Mouse (Mus musculus) layer of hippocampus, adult 18-20 months (tissue): ENCODE measurements around the gene Phlpp2. TPM values are rescaled to one million over a fixed set of nuclear protein-coding genes. Genes with fewer than 3 reads are reported as not detected.

Experiments
- DNase-seq, 2 experiments: peaks; one replicate each; pipeline ENCODE4 v3.0.0; 2022; ENCODE audit warnings: low spot score in 2 of 2
- total RNA-seq, 2 experiments: library from RNA; stranded (reverse); gene quantifications; 2 replicates each; pipeline ENCODE4 v1.2.3; 2021

The Phlpp2 gene
- total RNA-seq, 2 experiments from 2014 or later, result 27.9 to 28.0 TPM

DNA sequence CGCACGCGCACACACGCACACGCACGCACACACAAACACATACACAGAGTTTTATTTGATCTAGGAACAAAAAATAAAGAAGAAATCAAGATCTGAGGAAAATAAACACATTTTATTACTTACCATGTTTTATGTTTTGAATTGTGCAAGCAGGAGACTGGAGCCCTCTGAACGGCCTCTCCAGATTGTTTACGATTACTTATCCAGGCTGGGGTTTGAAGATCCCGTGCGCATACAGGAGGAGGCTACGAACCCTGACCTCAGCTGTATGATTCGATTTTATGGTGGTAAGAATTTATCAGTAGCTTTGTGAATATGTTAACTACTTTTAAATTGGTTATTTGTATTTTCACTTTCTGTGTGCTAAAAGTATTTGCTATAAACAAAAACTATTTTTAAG is 27.0 kb downstream of the Phlpp2 start:
- DNase-seq, result no peak

DNA sequence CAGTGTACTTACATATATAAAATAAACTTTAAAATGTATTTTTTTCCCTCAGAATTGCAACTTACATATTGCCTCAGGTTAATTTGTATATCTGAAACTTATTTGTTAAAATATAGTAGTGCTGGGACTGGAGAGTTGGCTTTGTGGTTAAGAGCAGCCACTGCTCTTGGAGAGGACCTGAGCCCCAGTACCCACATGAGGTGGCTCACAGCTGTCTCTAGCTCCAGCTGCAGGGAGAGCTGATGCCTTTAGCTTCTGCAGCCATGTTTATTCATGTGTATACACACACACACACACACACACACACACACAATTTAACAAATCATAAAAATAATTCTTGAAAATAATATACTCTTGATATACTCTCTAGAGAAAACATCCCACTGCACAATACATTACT is 34.0 kb downstream of the Phlpp2 start:
- DNase-seq, result no peak

DNA sequence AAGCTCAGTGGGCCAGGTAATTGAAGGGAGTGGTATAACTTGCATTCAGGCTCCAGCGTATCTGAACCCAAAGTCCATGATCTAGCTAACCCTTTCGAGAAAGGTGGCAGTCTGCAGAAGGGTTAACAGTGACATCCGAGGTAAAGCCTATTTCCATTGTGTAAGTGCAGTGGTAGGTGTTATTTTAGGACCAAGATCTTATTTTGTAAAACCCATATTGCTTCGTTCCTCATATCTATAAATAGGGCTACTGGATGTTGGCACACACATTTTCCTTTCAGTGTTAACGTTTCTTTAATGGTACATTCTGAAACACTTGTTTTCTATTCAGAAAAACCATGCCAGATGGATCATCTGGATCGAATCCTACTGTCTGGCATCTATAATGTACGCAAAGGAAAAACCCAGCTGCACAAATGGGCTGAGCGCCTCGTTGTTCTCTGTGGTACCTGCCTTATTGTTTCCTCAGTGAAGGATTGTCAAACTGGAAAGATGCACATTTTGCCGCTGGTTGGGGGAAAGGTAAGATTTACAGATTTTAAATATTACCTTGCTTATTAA is 35.6 kb downstream of the Phlpp2 start:
- peak; percentile 24 to 82 for DNase-seq

DNA sequence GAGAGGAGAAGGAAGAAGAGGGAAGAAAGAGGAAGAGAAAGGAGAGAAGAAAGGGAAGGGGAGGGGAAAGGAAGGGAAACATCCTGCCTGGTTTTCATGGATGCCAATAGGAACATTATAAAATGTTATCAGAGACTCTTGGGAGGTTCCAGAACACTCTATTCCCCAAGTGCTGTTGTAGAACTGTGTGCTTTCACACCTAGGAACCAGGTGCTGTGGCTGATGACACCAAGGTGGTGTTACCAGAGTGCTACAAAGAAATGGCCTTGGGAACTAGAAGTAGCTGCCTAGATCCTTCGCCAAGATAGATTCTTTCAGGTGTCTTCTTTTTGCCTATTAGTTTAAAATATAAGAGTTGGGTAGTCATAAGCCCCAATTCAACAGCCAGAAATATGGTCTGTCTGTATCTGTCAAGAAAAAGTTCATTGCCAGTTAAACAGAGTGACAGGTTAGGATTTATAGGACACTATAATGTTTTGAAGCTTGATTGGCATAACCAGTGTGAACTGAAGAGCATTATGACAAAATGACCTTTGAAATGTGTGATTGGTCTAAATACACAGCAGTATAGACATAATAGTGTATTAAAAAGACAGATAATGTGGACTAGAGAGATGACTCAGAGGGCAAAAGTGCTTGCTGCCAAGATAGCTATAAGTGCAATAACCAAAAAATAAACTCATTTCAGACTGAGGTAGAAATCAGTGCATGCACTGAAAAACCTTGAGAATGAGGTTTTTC is 36.8 kb downstream of the Phlpp2 start:
- DNase-seq, result no peak

DNA sequence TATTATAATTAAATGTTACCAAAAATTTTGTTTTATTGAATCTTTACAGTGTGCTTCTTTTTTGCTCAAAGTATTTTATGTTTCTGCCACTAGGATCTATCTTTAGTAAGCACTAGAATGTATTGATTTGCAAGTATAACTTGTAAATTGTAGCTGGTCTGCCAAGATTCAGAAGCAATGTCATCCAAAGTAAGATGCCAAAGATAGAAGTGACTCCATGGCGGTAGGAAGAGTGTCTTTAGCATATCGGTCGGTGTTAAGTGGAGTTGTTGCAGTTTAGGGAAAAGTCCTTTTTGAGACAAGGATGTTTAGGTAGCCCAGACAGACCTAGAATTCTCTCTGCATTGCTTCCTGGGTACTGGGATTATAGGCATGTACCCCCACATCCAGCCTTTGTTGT is 38.6 kb downstream of the Phlpp2 start:
- DNase-seq, result no peak

DNA sequence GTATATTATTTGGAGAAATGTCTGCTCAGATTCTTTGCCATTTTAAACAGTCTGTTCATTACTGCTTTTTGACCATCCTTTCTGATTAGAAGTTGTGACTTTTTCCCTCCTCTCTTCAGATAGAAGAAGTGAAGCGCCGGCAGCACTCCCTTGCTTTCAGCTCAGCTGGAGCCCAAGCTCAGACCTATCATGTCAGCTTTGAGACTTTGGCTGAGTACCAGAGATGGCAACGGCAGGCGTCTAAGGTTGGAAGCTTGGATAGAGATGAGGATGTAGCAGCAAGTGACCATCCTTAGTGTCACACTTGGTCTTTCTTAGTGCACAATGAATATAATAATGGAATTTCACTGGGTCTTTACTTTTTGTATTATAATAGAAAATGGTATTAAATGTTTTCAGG is 39.0 kb downstream of the Phlpp2 start:
- no peak for DNase-seq

DNA sequence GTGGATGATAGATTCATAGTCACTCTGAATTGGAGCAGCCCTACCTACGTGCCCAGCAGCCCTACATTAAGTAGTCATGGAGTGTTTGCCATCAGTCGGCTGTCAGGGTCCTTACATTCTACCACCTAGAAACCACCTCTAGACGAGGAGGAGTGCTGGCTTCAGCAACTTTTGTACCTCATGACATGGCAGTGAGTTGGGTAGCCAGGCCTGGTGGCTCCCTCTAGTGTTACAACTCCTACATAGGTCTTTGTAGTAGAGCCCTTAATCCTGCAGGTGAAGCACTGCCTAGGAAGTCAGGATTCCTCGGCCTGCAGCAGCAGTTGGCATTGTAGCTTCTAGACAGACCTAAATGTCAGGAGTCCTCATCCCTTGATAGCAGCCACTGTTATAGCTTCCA is 48.9 kb downstream of the Phlpp2 start:
- peak in 1 of 2 experiments; percentile 53 for DNase-seq

- peak in 1 of 2 experiments; percentile 44 for DNase-seq
Observed at GRCm38 (mm10) chr8:109920406-109921390, 52.4 kb downstream of the Phlpp2 start.

DNA sequence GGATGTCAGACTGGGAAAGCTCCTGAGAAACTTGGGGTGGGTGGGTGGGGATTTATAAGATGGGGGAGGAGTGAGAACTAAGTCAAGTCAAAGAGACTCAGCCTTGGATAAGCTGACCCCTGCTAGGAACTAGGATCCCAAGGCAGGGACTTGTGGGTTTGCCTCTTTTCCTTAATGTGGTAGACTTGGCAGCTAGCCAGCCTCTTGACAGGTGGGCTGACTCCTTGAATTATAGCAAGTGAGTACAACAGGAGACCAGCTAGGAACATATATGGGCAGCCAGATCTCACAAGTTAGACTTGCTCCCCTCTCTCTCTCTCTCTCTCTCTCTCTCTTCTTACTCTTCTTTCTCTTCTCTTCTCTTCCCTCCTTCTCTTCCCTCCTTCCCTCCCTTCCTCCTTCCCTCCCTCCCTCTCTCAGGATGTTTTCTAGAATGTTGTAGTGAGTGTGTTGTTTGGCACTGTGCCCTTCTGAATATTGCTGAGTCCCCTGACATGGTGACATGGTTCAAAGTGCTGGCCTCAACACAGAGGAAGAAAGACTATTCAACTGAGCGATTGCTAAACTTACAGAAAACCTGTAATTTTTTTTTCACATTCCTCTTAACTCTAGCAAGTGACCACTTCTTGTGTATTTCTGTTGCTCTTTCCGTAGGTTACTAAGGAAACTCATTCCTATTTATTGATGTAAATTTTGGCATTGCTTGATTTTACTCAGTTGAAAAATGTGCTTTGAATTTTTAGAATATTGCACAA is 73.4 kb downstream of the Phlpp2 start:
- no peak for DNase-seq

GRCm38 (mm10) chr8:109945153-109945632 is 76.9 kb downstream of the Phlpp2 start:
- DNase-seq, result no peak

DNA sequence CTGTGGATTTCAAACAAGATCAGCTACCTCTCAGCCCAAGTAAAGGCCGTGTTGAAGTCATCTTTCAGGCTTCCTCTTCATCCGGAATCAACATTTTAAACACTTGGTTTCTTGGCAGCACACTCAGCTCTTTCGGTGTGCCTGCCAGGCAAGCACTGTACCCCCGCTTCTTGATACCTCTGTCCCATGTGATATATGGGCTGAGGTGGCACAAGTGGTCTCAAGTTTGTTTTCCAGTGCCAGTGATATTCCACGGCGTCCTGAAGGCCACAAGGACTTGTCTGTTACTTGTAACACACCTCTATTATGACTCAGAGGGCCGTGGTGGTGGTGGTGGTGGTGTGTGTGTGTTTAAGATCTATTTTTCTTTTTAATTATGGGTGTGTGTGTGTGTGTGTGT is 77.4 kb downstream of the Phlpp2 start:
- no peak for DNase-seq

- DNase-seq, result no peak
Observed at GRCm38 (mm10) chr8:109946272-109946671, 77.9 kb downstream of the Phlpp2 start.

DNA sequence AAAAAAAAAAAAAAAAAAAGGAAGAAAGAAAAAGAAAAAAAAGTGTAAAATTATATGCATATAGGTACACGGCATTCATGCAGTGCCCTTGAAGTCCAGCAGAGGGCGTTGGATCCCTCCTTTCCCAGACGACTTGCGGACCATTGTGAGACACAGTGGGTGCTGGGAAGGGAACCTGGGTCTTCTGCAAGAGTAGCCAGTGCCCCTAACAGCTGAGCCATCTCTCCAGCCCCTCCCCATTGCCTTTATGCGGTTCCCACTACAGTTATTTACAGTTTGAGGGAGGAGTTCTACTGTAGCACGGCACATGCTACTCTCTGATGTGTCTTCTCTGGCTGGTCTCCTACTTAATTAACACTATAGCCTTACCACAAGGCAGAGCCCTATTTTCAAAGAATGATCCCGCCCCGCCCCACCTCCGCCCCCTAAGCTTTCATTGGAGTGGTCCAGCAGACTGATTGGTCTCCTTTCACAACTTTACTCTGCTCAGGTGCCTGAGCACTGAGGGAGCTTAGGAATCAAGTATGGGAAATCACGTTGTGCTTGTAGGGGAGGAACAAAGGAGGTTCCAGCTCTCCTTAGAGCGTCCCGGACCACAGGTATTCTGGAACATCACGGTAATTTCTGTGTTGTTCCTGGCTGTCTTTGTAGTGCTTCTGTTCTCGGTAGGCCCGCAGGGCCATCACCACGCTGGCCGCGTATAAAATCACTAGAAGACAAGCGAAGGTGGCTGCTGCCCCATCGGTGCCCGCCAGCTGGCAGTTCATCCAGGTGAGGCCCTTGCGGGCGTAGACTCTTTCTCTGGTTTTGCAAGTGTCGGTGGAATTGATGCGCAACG is 79.3 kb downstream of the Phlpp2 start:
- peak in 1 of 2 experiments; percentile 58 for DNase-seq

DNA sequence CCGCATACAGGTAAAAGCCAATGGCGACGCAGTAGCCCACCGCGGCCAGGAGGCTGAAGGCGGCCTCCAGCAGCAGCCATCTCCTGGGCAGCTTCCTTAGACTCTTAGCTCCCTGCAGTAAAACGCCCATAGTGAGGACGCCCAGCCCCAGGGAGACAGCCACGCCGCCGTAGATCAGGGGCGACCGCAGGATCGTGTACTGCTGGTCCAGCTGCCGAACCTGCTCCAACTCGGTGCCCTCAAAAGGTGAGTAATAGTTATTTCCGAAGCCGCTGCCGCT is 79.9 kb downstream of the Phlpp2 start:
- DNase-seq, result peak in 1 of 2 experiments; percentile 13

GRCm38 (mm10) chr8:109952171-109952570 is 83.8 kb downstream of the Phlpp2 start:
- DNase-seq, result peak in 1 of 2 experiments; percentile 75

DNA sequence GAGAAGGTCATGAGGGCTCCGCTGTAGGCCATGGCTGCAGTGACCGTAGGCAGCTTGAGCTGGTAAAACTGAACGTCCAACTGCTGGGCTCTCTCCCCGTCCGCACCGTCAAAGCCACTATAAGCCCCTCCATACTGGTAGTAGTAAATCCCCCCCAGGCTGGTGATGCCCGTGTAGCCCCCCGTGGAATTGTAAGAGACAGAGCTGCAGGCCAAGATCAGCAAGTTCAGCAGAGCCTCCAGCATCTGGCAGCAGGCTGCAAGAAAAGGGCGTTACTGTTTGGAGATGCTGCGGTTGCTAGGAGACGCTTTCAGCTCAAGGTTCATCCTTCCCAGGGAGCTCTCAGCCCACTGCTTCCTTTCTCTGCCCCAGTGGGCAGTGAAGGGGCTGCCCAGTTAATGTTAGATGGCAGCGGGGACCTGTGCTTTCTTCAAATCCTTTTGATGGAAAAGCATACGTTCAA is 86.2 kb downstream of the Phlpp2 start:
- DNase-seq, result peak in 1 of 2 experiments; percentile 37

GRCm38 (mm10) chr8:109957167-109958028 is 89.1 kb downstream of the Phlpp2 start:
- no peak for DNase-seq

DNA sequence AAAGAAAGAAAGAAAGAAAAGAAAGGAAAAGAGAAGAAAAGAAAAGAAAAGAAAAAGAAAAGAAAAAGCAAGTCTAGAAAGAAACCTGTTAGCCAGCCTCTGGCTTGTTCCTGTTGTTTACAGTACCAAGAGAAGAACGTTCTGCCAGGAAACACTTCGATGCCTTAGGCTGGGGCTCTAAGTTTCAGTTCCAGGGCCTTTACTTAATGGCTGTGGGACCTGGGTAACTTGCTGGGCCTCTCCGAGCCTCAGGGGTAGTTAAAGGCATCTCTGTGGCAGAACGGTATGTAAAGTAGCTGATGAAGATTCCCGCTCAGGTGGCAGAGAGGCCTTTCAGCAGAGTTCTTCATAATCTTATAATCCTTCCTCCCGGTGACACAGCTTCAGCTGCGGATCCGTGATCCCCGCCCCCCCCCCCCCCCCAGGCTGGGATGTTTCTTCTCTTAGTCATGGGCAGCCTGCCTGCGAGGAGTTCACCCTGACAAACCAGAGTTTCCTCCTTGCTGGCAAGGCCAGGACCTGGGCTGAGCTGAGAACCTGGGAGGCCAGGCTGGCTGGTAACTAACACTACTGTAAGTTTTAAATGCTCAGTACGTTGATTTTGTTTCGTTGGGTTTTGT is 89.8 kb downstream of the Phlpp2 start:
- no peak for DNase-seq

- no peak for DNase-seq
Observed at GRCm38 (mm10) chr8:109959112-109959511, 90.8 kb downstream of the Phlpp2 start.
